In the genomic region with DNA sequence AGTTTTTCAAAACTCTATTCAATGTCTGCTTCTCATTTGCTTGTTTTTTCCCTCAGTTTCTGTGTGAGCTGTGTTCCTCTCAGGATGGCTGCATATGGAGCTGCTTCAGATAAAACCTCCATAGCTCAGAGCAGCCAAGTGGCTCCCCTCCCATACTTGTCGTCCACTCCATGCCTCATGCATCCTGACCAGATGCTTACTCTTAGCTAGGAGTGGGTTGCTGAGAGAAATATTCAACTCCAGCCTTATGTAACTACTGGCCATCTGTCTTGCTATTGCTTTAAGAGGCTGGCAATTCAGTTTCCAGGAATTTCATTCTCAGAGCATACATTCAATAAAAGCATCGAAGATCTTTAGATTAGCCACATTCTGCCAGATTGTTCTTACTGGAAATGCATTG, we compare ENCODE assay signal across 15 mouse cellular contexts.
DNase-seq lines count a peak whose midpoint lies in the region; ATAC-seq lines count a peak whose summit lies in the region.
"Had no signal": no experiment of that assay in that cellular context is flagged by ENCODE, and none has a peak within 500 bp of the region (broad histone marks: within the 10 kb centered on the region; RNA-seq: fewer than 3 reads in every experiment).

No protein-coding gene starts in this region.

- no peaks in the 10 kb centered on the region for H3K36me3 ChIP-seq in forebrain, embryonic 16.5 days (ENCODE audit: control insufficient read depth, insufficient read depth)
- no peaks in the 10 kb centered on the region for H3K36me3 ChIP-seq in forebrain, embryonic 15.5 days
- H3K36me3 ChIP-seq: stomach, embryonic 15.5 days had no signal

- DNase-seq in lung, postnatal 25 days (ENCODE audit: low spot score) = peak; percentile 0
- DNase-seq in lung, postnatal 36 days = no peak
- DNase-seq in left cerebral cortex, adult 18-20 months (ENCODE audit: low spot score in 2 of 2) = peak; percentile 48 to 52
- DNase-seq in right cerebral cortex, postnatal 36 days (ENCODE audit: low spot score in 2 of 2) = peak; percentile 23 to 62
- no peak for DNase-seq in spleen, adult 12 weeks (ENCODE audit: low spot score)
- DNase-seq in kidney, adult 8-10 months = no peak
- DNase-seq: adrenal gland, postnatal 36 days; cerebellum, adult 18-20 months; thymus, postnatal 4 days had no signal

- H3K4me2 ChIP-seq in forebrain, embryonic 16.5 days (ENCODE audit: low read length) = no peak overlapping the region
- no peak overlapping the region for H3K4me2 ChIP-seq in forebrain, embryonic 15.5 days (replicated peaks)
- H3K4me2 ChIP-seq: stomach, embryonic 15.5 days had no signal

- peak; percentile 76 for ATAC-seq in forebrain, embryonic 16.5 days
- no peak for ATAC-seq in forebrain, embryonic 15.5 days (replicated peaks)
- ATAC-seq: hindbrain, embryonic 16.5 days; midbrain, embryonic 16.5 days had no signal

- H3K4me1 ChIP-seq in forebrain, embryonic 16.5 days (replicated peaks; ENCODE audit: control insufficient read depth, insufficient read depth, low read length) = no peaks in the 10 kb centered on the region
- peaks cover 3% of the 10 kb centered on the region; the same call in 1 of the 2 replicates for H3K4me1 ChIP-seq in forebrain, embryonic 15.5 days
- H3K4me1 ChIP-seq: stomach, embryonic 15.5 days had no signal

- H3K27ac ChIP-seq in forebrain, embryonic 16.5 days (ENCODE audit: low read length) = no peak overlapping the region
- H3K27ac ChIP-seq in forebrain, embryonic 15.5 days (replicated peaks) = no peak overlapping the region
- H3K27ac ChIP-seq: macrophage; stomach, embryonic 15.5 days had no signal

- no peak overlapping the region for H3K9ac ChIP-seq in forebrain, embryonic 16.5 days (replicated peaks; ENCODE audit: low read depth, low read length)
- H3K9ac ChIP-seq in forebrain, embryonic 15.5 days (replicated peaks) = no peak overlapping the region
- H3K9ac ChIP-seq: stomach, embryonic 15.5 days had no signal

- H3K9me3 ChIP-seq in forebrain, embryonic 16.5 days (ENCODE audit: control insufficient read depth, low read length) = no peaks in the 10 kb centered on the region
- H3K9me3 ChIP-seq in forebrain, embryonic 15.5 days = no peaks in the 10 kb centered on the region
- H3K9me3 ChIP-seq: stomach, embryonic 15.5 days had no signal

- H3K27me3 ChIP-seq in forebrain, embryonic 16.5 days (replicated peaks; ENCODE audit: control insufficient read depth, insufficient read depth, low read length) = no peaks in the 10 kb centered on the region
- no peaks in the 10 kb centered on the region for H3K27me3 ChIP-seq in forebrain, embryonic 15.5 days
- H3K27me3 ChIP-seq: stomach, embryonic 15.5 days had no signal

- 65% methylated on average over 2 of the region's 2 CpGs for WGBS in forebrain, embryonic 16.5 days
- WGBS in forebrain, embryonic 15.5 days = 59% methylated on average over 2 of the region's 2 CpGs

- H3K4me3 ChIP-seq in forebrain, embryonic 16.5 days (replicated peaks; ENCODE audit: low read length) = no peak overlapping the region
- no peak overlapping the region for H3K4me3 ChIP-seq in forebrain, embryonic 15.5 days
- H3K4me3 ChIP-seq: stomach, embryonic 15.5 days had no signal

Comparison
In these comparisons a context has a peak if more than half of its experiments do, and no peak if none do; other contexts are left out.
1. DNase-seq: peak in lung, postnatal 25 days (single experiment), left cerebral cortex, adult 18-20 months (2 of 2) and right cerebral cortex, postnatal 36 days (2 of 2); none in lung, postnatal 36 days (single experiment), spleen, adult 12 weeks (single experiment) and kidney, adult 8-10 months (0 of 2).